Mouse (Mus musculus): ENCODE measurements around the gene Hoxb6. TPM values are rescaled to one million over a fixed set of nuclear protein-coding genes. Genes with fewer than 3 reads are reported as not detected.

Hoxb6 gene
- total RNA-seq, 2 experiments from 2014 or later: 0.62 to 1.3 TPM

- DNase-seq (ENCODE audit: low spot score in 2 of 2): no peak
Measured at GRCm38 (mm10) chr11:96333241-96334001, 41.1 kb downstream of the Hoxb6 start.

DNA sequence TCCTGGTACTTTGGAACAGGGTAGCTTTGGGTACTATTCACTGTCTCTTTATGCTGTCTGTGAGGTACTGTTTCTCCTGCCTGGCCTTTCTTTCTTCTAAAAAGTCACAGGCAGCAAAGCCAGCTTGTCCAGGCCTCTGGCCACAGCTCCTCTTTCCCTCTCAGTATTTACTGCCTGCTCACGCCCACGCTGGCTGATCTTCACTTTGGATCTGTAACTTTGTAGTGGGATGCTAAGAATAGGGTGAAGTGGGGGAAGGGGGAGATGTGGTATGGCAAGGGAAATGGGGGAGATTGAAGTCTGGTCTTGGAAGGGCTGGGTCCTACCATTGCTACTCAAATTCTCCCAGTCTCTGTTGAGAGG lies 41.7 kb downstream of the Hoxb6 start:
- no peak for DNase-seq (ENCODE audit: low spot score in 2 of 2)

DNA sequence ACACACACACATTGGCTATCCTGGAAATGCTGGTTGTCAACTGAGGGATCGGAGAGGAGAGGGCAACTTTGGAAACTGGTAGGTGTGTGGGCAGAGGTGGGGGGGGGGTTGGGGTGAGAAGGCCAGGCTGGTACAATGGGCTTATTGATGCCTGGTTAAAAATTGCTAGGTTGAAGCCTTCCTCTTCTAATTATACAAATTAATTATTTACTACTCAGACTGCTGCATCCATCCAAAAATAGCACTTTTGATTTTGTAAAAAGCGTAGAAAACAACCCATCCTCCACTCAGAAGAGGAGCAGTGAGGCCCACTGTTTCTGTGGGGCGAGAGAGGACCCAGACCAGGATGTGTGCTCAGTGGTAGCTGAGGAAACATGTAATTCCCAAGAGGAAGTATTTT lies 42.7 kb downstream of the Hoxb6 start:
- DNase-seq (ENCODE audit: low spot score in 2 of 2): no peak

DNA sequence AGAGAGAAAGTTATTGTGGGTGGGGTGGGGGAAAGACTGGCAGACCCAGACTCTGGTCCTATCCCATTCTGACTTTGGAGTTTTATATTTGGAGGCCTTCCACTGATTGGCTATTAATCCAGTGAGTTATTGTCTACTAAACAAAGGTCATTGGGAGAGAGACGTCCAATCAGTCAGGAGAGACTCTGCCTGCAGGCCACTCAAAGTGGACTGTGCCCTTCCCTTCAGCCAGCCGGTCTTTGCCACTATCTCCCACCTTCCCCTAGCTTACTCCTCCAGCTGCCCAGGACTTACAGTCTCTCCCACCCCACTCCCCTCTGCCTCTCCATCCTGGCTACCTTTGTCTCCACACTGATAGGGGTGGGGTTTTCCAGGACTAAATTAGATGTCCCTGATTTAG lies 44.3 kb downstream of the Hoxb6 start:
- DNase-seq (ENCODE audit: low spot score in 2 of 2): no peak

DNA sequence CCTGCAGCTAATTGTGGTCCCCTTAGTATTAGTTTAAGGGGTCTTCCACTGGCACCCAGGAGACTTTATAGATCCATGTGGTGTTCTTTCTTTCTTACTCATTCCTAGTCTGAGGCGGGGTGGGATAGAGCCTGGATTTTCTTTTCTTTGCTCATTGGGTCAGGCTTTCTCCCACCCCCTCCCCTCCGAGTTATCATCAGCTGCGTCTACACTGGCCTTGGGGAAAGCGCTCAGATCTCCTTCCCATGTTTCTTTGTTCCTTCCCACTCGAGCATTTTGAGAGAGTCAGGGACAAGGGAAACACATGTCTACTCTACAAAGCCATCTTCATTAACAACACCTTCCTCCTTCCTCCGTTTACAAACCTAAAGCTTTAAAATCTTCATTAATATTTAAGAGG lies 44.8 kb downstream of the Hoxb6 start:
- DNase-seq (ENCODE audit: low spot score in 2 of 2): no peak

GRCm38 (mm10) chr11:96338957-96339855 lies 46.9 kb downstream of the Hoxb6 start:
- no peak for DNase-seq (ENCODE audit: low spot score in 2 of 2)

- DNase-seq (ENCODE audit: low spot score in 2 of 2): no peak
Measured at GRCm38 (mm10) chr11:96340698-96341365, 48.6 kb downstream of the Hoxb6 start.

- no peak for DNase-seq (ENCODE audit: low spot score in 2 of 2)
Measured at GRCm38 (mm10) chr11:96341701-96342575, 49.7 kb downstream of the Hoxb6 start.

DNA sequence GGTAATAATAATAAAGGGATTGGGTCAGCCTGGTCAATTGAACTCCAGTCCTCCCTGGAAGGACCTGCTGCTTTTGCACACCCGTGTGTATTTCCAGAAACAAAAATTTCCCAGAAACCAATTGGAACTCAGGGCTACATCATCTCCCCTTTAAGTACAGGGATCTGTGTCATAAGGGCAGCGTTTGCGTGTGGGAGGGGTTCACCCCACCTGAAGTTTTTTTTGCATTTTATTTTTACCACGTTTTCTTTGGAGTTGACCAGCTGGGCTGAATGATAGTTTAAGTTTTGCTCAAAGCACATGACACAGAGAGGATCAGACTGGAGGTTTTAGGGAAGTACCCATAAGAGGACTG lies 50.3 kb downstream of the Hoxb6 start:
- DNase-seq (ENCODE audit: low spot score in 2 of 2): no peak

DNA sequence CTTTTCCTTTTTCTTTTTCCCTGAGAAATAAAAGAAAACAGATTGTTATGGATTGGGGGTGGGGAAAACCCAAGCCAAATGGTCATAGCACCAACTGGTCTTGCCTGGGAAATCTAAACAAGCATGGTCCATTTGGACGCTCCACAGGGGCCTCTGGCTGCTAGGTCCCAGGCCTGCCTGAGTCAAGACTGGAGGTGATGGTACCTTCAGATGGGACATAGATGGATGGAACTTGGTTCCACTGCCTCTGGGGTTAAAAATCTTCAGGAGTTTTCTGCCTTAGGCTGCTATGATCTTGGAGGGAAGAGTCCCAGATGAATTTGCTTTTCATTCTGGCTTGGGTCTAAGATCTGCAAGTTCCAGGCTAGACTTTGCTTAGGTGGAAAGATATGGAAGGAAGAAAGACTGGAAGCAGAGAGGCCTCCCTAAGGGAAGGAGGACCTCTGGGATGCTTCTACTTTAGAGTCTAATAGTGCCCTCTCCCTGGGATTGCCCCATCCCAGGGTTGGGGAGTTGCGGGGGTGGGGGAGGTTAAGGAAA lies 51.0 kb downstream of the Hoxb6 start:
- no peak for DNase-seq (ENCODE audit: low spot score in 2 of 2)

DNA sequence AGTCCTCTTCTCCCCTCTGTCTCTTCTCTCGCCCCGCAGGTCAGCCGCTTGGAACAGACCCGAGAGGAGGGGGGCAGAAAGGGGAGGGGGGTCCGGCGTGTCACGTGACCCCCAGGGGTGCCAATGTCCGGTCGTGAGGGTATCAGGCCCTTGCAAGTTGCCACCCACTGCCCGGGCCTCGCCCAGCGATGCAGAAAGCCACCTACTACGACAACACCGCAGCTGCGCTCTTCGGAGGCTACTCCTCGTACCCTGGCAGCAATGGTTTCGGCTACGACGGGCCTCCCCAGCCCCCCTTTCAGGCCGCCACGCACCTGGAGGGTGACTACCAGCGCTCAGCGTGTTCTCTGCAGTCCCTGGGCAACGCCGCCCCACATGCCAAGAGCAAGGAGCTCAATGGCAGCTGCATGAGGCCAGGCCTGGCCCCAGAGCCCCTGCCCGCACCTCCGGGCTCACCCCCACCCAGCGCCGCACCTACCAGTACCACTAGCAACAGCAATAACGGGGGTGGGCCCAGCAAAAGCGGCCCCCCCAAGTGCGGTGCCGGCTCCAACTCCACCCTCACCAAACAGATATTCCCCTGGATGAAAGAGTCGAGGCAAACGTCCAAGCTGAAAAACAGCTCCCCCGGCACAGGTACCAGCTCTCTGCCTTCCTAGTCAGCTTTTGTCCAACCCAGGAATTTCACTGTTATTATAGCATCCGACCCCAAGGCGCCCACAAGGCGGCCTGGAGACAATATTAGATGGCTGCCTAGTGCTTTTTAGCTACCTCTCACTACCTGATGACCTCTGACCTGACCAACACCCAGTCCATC lies 52.0 kb downstream of the Hoxb6 start:
- DNase-seq (ENCODE audit: low spot score in 2 of 2): no peak

DNA sequence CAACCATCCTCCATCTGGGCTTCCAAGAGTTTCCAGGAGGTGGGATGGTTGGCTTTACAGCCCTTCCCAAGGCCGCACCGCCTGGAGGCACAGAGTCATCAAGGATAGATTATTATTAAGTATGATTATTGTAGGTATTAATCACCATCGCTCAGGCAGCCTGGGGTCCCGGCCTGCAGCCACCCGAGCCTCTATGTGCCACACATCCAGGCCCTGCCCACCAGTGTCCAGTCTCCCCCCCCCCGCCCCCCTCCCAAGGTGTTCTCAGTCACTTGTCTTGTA lies 52.5 kb downstream of the Hoxb6 start:
- DNase-seq (ENCODE audit: low spot score in 2 of 2): no peak

DNA sequence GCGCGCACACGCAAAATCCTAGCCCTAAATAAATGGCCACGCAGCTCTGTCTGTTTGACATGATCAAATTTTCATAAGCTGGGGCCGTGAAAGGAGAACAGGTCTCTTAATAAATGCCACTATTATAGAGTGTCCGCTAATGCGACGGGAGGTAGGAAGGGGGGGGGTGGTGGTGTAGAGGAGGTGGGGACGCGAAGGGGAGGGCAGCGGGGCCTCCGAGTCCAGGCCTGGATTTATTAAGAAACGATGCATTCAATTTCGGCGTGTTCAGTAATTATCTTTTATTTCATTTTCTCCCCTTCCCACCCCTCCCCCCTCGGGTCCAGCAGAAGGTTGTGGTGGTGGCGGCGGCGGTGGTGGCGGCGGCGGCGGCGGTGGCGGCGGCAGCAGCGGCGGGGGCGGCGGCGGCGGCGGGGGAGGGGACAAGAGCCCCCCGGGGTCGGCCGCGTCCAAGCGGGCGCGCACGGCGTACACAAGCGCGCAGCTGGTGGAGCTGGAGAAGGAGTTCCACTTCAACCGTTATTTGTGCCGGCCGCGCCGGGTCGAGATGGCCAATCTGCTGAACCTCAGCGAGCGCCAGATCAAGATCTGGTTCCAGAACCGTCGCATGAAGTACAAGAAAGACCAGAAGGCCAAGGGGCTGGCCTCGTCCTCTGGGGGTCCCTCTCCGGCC lies 53.1 kb downstream of the Hoxb6 start:
- no peak for DNase-seq (ENCODE audit: low spot score in 2 of 2)

GRCm38 (mm10) chr11:96345893-96346806 lies 53.9 kb downstream of the Hoxb6 start:
- DNase-seq (ENCODE audit: low spot score in 2 of 2): no peak

DNA sequence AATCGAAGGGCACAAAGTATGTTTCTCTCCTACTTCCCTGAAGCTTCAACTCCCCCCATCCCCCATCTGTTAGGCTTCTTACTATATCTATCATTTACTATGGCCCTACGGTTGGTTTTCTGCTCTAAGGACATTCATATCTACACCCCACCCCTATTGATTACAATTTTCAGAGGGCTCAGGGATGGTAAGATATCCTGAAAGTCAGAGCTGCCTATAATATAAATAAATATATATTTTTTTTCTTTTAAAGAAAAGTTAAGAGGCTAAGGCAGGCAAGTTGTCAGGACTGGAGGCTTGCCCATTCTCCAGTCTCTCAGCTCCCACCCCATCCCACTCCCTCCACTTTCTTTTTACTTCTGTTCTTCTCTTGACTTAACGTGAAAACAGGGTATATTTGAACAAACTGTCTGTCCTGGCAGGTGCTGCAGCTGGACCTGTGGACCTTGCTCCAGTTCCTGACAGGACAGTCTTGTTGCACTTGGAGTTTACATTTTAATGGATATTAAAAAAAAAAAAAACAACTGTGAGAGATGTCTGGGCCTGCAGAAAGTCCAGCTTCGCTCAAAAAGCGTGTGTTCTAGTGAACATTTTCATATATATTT lies 54.7 kb downstream of the Hoxb6 start:
- DNase-seq (ENCODE audit: low spot score in 2 of 2): no peak

DNA sequence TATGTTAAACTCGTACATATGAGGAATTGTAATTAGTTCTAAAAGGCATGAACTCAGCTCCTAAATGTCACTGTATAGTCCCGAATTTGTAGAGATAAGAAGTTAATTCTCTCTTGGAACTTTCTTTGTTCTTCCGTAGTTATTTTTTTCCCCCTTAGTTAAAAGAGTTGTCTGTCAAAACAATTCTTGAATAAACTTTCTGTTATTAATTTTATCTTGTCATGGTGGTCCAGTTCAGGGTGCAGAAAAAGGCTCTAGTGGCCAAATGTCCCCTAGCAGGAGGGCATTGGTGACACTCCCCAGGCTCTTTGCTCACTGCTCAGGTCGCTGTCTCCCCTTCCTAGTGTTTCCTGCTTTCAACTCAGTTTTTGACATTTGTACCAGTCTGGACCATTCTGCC lies 55.4 kb downstream of the Hoxb6 start:
- DNase-seq (ENCODE audit: low spot score in 2 of 2): no peak

DNA sequence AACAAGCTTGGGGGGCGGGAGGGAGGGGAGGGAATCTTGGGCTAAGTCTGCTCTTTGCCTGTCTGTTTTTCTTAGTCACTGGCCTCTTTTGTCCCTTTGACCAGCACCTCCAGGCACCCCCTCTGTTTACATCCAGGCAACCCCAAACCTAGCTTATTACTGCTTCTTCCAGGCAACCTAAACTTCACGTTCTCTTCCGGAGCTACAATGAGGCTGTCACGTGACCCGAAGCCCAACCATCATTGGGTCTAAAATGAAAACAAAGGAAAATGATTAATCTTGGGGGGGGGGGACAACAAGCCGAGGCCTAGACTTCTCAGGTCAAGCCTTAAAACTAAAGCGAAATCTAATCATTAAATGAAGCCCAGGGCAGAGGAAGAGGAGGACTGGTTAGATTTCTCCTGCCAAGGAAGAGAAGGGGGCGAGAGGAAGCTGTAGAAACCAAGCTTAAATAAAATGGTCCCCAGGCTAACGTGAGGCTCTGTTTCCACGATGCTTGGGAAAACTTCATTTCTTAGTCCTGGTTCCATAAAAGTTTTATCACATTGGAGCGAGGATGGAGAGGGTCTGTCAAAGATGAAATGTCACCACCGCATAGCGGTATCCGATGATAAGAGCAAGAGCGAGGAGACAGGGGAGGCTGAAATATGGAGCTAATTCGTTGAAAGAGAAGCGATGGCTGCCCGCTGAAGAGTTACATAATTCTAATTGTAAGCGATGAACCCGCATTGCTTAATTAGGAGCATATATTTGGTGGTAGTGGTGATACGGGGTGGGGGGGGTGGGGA lies 56.1 kb downstream of the Hoxb6 start:
- DNase-seq (ENCODE audit: low spot score in 2 of 2): no peak

Data from gastrocnemius, postnatal 4 days (tissue).